Mouse (Mus musculus) forebrain, embryonic 10.5 days (tissue): ENCODE data around the gene Cks1b. TPM values are rescaled to one million over a fixed set of nuclear protein-coding genes. Genes with fewer than 3 reads are reported as not detected.
"Not testable (repeated sequence)": the region's sequence is repeated elsewhere in the genome, so short reads cannot be mapped to it uniquely, and the experiment has no call there.

Source experiments
- DNase-seq: peaks from one replicate; pipeline ENCODE4 v3.0.0-alpha.2; 2017; ENCODE audit warnings: low spot score; ENCODE audit errors: extremely low spot score
- H3K27ac ChIP-seq: fragments of 300-500 bp; sonication (generic); 2 replicates; pipeline ENCODE4 v1.5.1; 2016; ENCODE audit warnings: mild to moderate bottlenecking
- H3K27me3 ChIP-seq: fragments of 300-500 bp; sonication (generic); 2 replicates; pipeline ENCODE4 v1.6.1; 2016; ENCODE audit warnings: mild to moderate bottlenecking; ENCODE audit not compliant: poor library complexity, severe bottlenecking
- H3K36me3 ChIP-seq: fragments of 300-500 bp; sonication (generic); replicated peaks from 2 replicates; pipeline ENCODE4 v1.6.1; 2016; ENCODE audit warnings: mild to moderate bottlenecking, moderate library complexity
- H3K4me1 ChIP-seq: fragments of 300-500 bp; sonication (generic); 2 replicates; pipeline ENCODE4 v1.6.1; 2016
- H3K4me3 ChIP-seq: fragments of 300-500 bp; sonication (generic); 2 replicates; pipeline ENCODE4 v1.5.1; 2016; ENCODE audit warnings: mild to moderate bottlenecking, moderate library complexity
- H3K9me3 ChIP-seq: fragments of 300-500 bp; sonication (generic); 2 replicates; pipeline ENCODE4 v1.6.1; 2016; ENCODE audit warnings: mild to moderate bottlenecking, moderate library complexity
- WGBS: fragments of 180-500 bp; shearing (Covaris S2); methylation state at CpG from one replicate; pipeline ENCODE4 v1.1.7; 2016; 5-methylcytosine and 5-hydroxymethylcytosine counted together
- polyA plus RNA-seq: library from polyadenylated mRNA; unstranded; fragments of >200 nt; fragmentation: Nextera tagmentation; extraction: Ambion mirVana; gene quantifications from 2 replicates; pipeline ENCODE4 v1.2.1, GENCODE M21; 2016

Gene Cks1b
- polyA plus RNA-seq, 1 experiment from 2014 or later: 681 TPM

- H3K9me3 ChIP-seq: no peaks in the 10 kb centered on the region
- WGBS: 24% methylated on average over 5 of the region's 5 CpGs
- DNase-seq: peak; percentile 51
- peaks cover 35% of the 10 kb centered on the region for H3K36me3 ChIP-seq
- H3K27ac ChIP-seq: peak overlapping the region; percentile 83
- peak overlapping the region; percentile 53 for H3K4me3 ChIP-seq
- H3K4me1 ChIP-seq: peaks cover 57% of the 10 kb centered on the region
- no peaks in the 10 kb centered on the region for H3K27me3 ChIP-seq
Observed at GRCm38 (mm10) chr3:89437269-89437668, 19.1 kb upstream of the Cks1b start.

- H3K9me3 ChIP-seq: no peaks in the 10 kb centered on the region
Observed at GRCm38 (mm10) chr3:89436176-89437113, 18.3 kb upstream of the Cks1b start, which contains the start of gene Pbxip1. TSS of gene Pbxip1 (plus strand) at chr3:89436706.

GRCm38 (mm10) chr3:89435041-89435440, 16.9 kb upstream of the Cks1b start:
- Histone ChIP-seq H3K4me3 (no peak overlapping the region), H3K27ac (0 out of 2 replicates have a peak overlapping the region, but pooled peaks have one; percentile 45), H3K36me3 (peaks cover 40% of the 10 kb centered on the region), H3K9me3 (no peaks in the 10 kb centered on the region), H3K27me3 (no peaks in the 10 kb centered on the region), H3K4me1 (peaks cover 78% of the 10 kb centered on the region)
- no peak for DNase-seq
- 66% methylated on average over 7 of the region's 7 CpGs for WGBS

More at GRCm38 (mm10) chr3:89436176-89437113, 18.3 kb upstream of the Cks1b start, which contains the start of gene Pbxip1:
- H3K4me3 ChIP-seq: peak within 1 kb of the TSS; percentile 53
- peaks cover 64% of the 10 kb centered on the region for H3K4me1 ChIP-seq
- no peaks in the 10 kb centered on the region for H3K27me3 ChIP-seq
- peak; percentile 90 for DNase-seq
- H3K27ac ChIP-seq: peak within 1 kb of the TSS; percentile 83
- H3K36me3 ChIP-seq: peaks cover 38% of the 10 kb centered on the region
- 4% methylated on average over 16 of the region's 16 CpGs for WGBS

- 88% methylated on average over 11 of the region's 11 CpGs for WGBS
- Histone ChIP-seq H3K4me1 (peaks cover 83% of the 10 kb centered on the region), H3K27me3 (no peaks in the 10 kb centered on the region), H3K36me3 (peaks cover 37% of the 10 kb centered on the region), H3K27ac (peak overlapping the region; percentile 45; the same call in 1 of the 2 replicates), H3K4me3 (no peak overlapping the region), H3K9me3 (no peaks in the 10 kb centered on the region)
- no peak for DNase-seq
Observed at GRCm38 (mm10) chr3:89434532-89434931, 16.3 kb upstream of the Cks1b start.

GRCm38 (mm10) chr3:89432606-89433005, 14.4 kb upstream of the Cks1b start:
- DNase-seq: no peak
- Histone ChIP-seq H3K4me1 (peaks cover 64% of the 10 kb centered on the region), H3K36me3 (peaks cover 43% of the 10 kb centered on the region), H3K9me3 (no peaks in the 10 kb centered on the region), H3K27me3 (no peaks in the 10 kb centered on the region), H3K4me3 (peak overlapping the region; percentile 6; the same call in 1 of the 2 replicates), H3K27ac (no peak overlapping the region)
- 92% methylated on average over 8 of the region's 8 CpGs for WGBS

GRCm38 (mm10) chr3:89430171-89431159, 12.3 kb upstream of the Cks1b start, which contains the start of gene Pygo2:
TSS of gene Pygo2 (plus strand) at chr3:89430214.
- Histone ChIP-seq H3K27me3 (no peaks in the 10 kb centered on the region), H3K27ac (peak within 1 kb of the TSS; percentile 96), H3K4me3 (peak within 1 kb of the TSS; percentile 100), H3K4me1 (peaks cover 47% of the 10 kb centered on the region), H3K36me3 (peaks cover 64% of the 10 kb centered on the region), H3K9me3 (no peaks in the 10 kb centered on the region)
- 2% methylated on average over 66 of the region's 68 CpGs for WGBS
- peak; percentile 94 for DNase-seq

GRCm38 (mm10) chr3:89429021-89429420, 10.8 kb upstream of the Cks1b start:
- H3K4me3 ChIP-seq, DNase-seq, H3K9me3 ChIP-seq, H3K27ac ChIP-seq, H3K27me3 ChIP-seq: not testable (repeated sequence)
- 96% methylated on average over 7 of the region's 7 CpGs for WGBS
- Histone ChIP-seq H3K4me1 (peaks cover 34% of the 10 kb centered on the region), H3K36me3 (peaks cover 63% of the 10 kb centered on the region)

- Histone ChIP-seq H3K9me3 (no peaks in the 10 kb centered on the region), H3K27ac (no peak overlapping the region), H3K4me3 (no peak overlapping the region), H3K27me3 (no peaks in the 10 kb centered on the region), H3K4me1 (peaks cover 41% of the 10 kb centered on the region), H3K36me3 (peaks cover 53% of the 10 kb centered on the region)
- WGBS: 87% methylated on average over 4 of the region's 4 CpGs
- no peak for DNase-seq
Observed at GRCm38 (mm10) chr3:89425876-89426275, 7.7 kb upstream of the Cks1b start.

- H3K9me3 ChIP-seq: no peaks in the 10 kb centered on the region
- no peak for DNase-seq
- H3K4me3 ChIP-seq: no peak overlapping the region
- H3K27ac ChIP-seq: no peak overlapping the region
- peaks cover 53% of the 10 kb centered on the region for H3K36me3 ChIP-seq
- H3K27me3 ChIP-seq: no peaks in the 10 kb centered on the region
- WGBS: 87% methylated on average over 5 of the region's 5 CpGs
- H3K4me1 ChIP-seq: peaks cover 41% of the 10 kb centered on the region
Observed at GRCm38 (mm10) chr3:89425141-89425525, 7.0 kb upstream of the Cks1b start.

- Histone ChIP-seq H3K4me1 (peaks cover 41% of the 10 kb centered on the region), H3K27ac (no peak overlapping the region), H3K27me3 (no peaks in the 10 kb centered on the region), H3K36me3 (peaks cover 53% of the 10 kb centered on the region), H3K4me3 (no peak overlapping the region), H3K9me3 (no peaks in the 10 kb centered on the region)
- 95% methylated on average over 5 of the region's 5 CpGs for WGBS
- DNase-seq: no peak
Observed at GRCm38 (mm10) chr3:89424416-89425140, 6.4 kb upstream of the Cks1b start.

GRCm38 (mm10) chr3:89422556-89423205, 4.5 kb upstream of the Cks1b start:
- 80% methylated on average over 6 of the region's 6 CpGs for WGBS
- Histone ChIP-seq H3K4me1 (peaks cover 46% of the 10 kb centered on the region), H3K27ac (peak overlapping the region; percentile 86)

More at GRCm38 (mm10) chr3:89422556-89423205, 4.5 kb upstream of the Cks1b start:
- no peak for DNase-seq
- Histone ChIP-seq H3K36me3 (peaks cover 47% of the 10 kb centered on the region), H3K9me3 (no peaks in the 10 kb centered on the region), H3K4me3 (peak overlapping the region; percentile 52), H3K27me3 (no peaks in the 10 kb centered on the region)
